Mouse (Mus musculus): ENCODE measurements at regions not wholly inside any gene's neighbourhood (a gene's known extent, or its start where the extent isn't known, plus 50 kb on each side); places are given as distances from the start of the nearest gene placed in this dataset.

- H3K9me3 ChIP-seq (replicated peaks): no peaks in the 10 kb centered on the region
- no peak for ATAC-seq (ENCODE audit: insufficient number of reproducible peaks, low FRiP score, low TSS enrichment, low read depth)
- no peak overlapping the region for H3K27ac ChIP-seq (replicated peaks)
- H3K4me3 ChIP-seq (replicated peaks): no peak overlapping the region
- H3K27me3 ChIP-seq: no peaks in the 10 kb centered on the region
- H3K4me1 ChIP-seq: 0 out of 2 replicates have a peak, but pooled peaks cover 5% of the 10 kb centered on the region
- no peaks in the 10 kb centered on the region for H3K36me3 ChIP-seq
- H3K9ac ChIP-seq: no peak overlapping the region
- 84% methylated on average over 4 of the region's 4 CpGs for WGBS
- no peak overlapping the region for H3K4me2 ChIP-seq (replicated peaks)
Measured at GRCm38 (mm10) chr10:96970737-96971136, 353.9 kb downstream of the Btg1 start.

GRCm38 (mm10) chr10:96971810-96972209 lies 355.0 kb downstream of the Btg1 start:
- no peak overlapping the region for H3K4me3 ChIP-seq (replicated peaks)
- no peaks in the 10 kb centered on the region for H3K27me3 ChIP-seq
- H3K36me3 ChIP-seq: no peaks in the 10 kb centered on the region
- H3K9ac ChIP-seq: no peak overlapping the region
- no peak overlapping the region for H3K27ac ChIP-seq (replicated peaks)
- H3K4me1 ChIP-seq: 0 out of 2 replicates have a peak, but pooled peaks cover 5% of the 10 kb centered on the region
- ATAC-seq (ENCODE audit: insufficient number of reproducible peaks, low FRiP score, low TSS enrichment, low read depth): no peak
- no peaks in the 10 kb centered on the region for H3K9me3 ChIP-seq (replicated peaks)
- no peak overlapping the region for H3K4me2 ChIP-seq (replicated peaks)
- 81% methylated on average over 3 of the region's 3 CpGs for WGBS

- 53% methylated on average over 2 of the region's 2 CpGs for WGBS
- Histone ChIP-seq H3K36me3 (no peaks in the 10 kb centered on the region), H3K9ac (no peak overlapping the region), H3K27ac (replicated peaks) (no peak overlapping the region), H3K27me3 (no peaks in the 10 kb centered on the region), H3K9me3 (replicated peaks) (no peaks in the 10 kb centered on the region), H3K4me1 (0 out of 2 replicates have a peak, but pooled peaks cover 5% of the 10 kb centered on the region), H3K4me3 (replicated peaks) (no peak overlapping the region), H3K4me2 (replicated peaks) (no peak overlapping the region)
- ATAC-seq (ENCODE audit: insufficient number of reproducible peaks, low FRiP score, low TSS enrichment, low read depth): no peak
Measured at GRCm38 (mm10) chr10:96974326-96974977, 357.6 kb downstream of the Btg1 start.

GRCm38 (mm10) chr10:96976691-96977090 lies 359.9 kb downstream of the Btg1 start:
- no peaks in the 10 kb centered on the region for H3K36me3 ChIP-seq
- H3K27ac ChIP-seq (replicated peaks): no peak overlapping the region
- no peak overlapping the region for H3K9ac ChIP-seq
- H3K9me3 ChIP-seq (replicated peaks): no peaks in the 10 kb centered on the region
- no peak for ATAC-seq (ENCODE audit: insufficient number of reproducible peaks, low FRiP score, low TSS enrichment, low read depth)
- no peak overlapping the region for H3K4me2 ChIP-seq (replicated peaks)
- peaks cover 11% of the 10 kb centered on the region for H3K4me1 ChIP-seq
- no peak overlapping the region for H3K4me3 ChIP-seq (replicated peaks)
- H3K27me3 ChIP-seq: no peaks in the 10 kb centered on the region

GRCm38 (mm10) chr10:96980494-96980831 lies 363.7 kb downstream of the Btg1 start:
- 38% methylated on average over 3 of the region's 3 CpGs for WGBS
- H3K27me3 ChIP-seq: no peaks in the 10 kb centered on the region
- ATAC-seq (ENCODE audit: insufficient number of reproducible peaks, low FRiP score, low TSS enrichment, low read depth): no peak
- no peak overlapping the region for H3K27ac ChIP-seq (replicated peaks)
- no peak overlapping the region for H3K4me3 ChIP-seq (replicated peaks)
- H3K36me3 ChIP-seq: no peaks in the 10 kb centered on the region
- no peak overlapping the region for H3K4me2 ChIP-seq (replicated peaks)
- peaks cover 6% of the 10 kb centered on the region for H3K4me1 ChIP-seq
- H3K9me3 ChIP-seq (replicated peaks): no peaks in the 10 kb centered on the region
- H3K9ac ChIP-seq: no peak overlapping the region

- H3K9ac ChIP-seq: no peak overlapping the region
- H3K36me3 ChIP-seq: no peaks in the 10 kb centered on the region
- no peak overlapping the region for H3K4me2 ChIP-seq (replicated peaks)
- H3K27me3 ChIP-seq: no peaks in the 10 kb centered on the region
- ATAC-seq (ENCODE audit: insufficient number of reproducible peaks, low FRiP score, low TSS enrichment, low read depth): no peak
- H3K9me3 ChIP-seq (replicated peaks): no peaks in the 10 kb centered on the region
- no peak overlapping the region for H3K27ac ChIP-seq (replicated peaks)
- peaks cover 6% of the 10 kb centered on the region for H3K4me1 ChIP-seq
- H3K4me3 ChIP-seq (replicated peaks): no peak overlapping the region
- WGBS: 40% methylated on average over 9 of the region's 9 CpGs
Measured at GRCm38 (mm10) chr10:96980832-96981515, 364.2 kb downstream of the Btg1 start.

GRCm38 (mm10) chr10:96981516-96981869 lies 364.7 kb downstream of the Btg1 start:
- no peak for ATAC-seq (ENCODE audit: insufficient number of reproducible peaks, low FRiP score, low TSS enrichment, low read depth)
- no peaks in the 10 kb centered on the region for H3K9me3 ChIP-seq (replicated peaks)
- H3K27me3 ChIP-seq: no peaks in the 10 kb centered on the region
- no peak overlapping the region for H3K27ac ChIP-seq (replicated peaks)
- no peak overlapping the region for H3K4me2 ChIP-seq (replicated peaks)
- no peak overlapping the region for H3K9ac ChIP-seq
- WGBS: 85% methylated on average over 2 of the region's 2 CpGs
- peaks cover 6% of the 10 kb centered on the region for H3K4me1 ChIP-seq
- no peak overlapping the region for H3K4me3 ChIP-seq (replicated peaks)
- H3K36me3 ChIP-seq: no peaks in the 10 kb centered on the region

- no peaks in the 10 kb centered on the region for H3K4me1 ChIP-seq
- H3K36me3 ChIP-seq: no peaks in the 10 kb centered on the region
- H3K9ac ChIP-seq: no peak overlapping the region
- H3K27ac ChIP-seq (replicated peaks): no peak overlapping the region
- no peaks in the 10 kb centered on the region for H3K9me3 ChIP-seq (replicated peaks)
- no peak overlapping the region for H3K4me3 ChIP-seq (replicated peaks)
- no peak overlapping the region for H3K4me2 ChIP-seq (replicated peaks)
- H3K27me3 ChIP-seq: no peaks in the 10 kb centered on the region
- no peak for ATAC-seq (ENCODE audit: insufficient number of reproducible peaks, low FRiP score, low TSS enrichment, low read depth)
Measured at GRCm38 (mm10) chr10:97000871-97001270, 384.1 kb downstream of the Btg1 start.

- H3K27me3 ChIP-seq: no peaks in the 10 kb centered on the region
- ATAC-seq (ENCODE audit: insufficient number of reproducible peaks, low FRiP score, low TSS enrichment, low read depth): no peak
- H3K27ac ChIP-seq (replicated peaks): no peak overlapping the region
- H3K36me3 ChIP-seq: no peaks in the 10 kb centered on the region
- H3K4me1 ChIP-seq: no peaks in the 10 kb centered on the region
- H3K9me3 ChIP-seq (replicated peaks): no peaks in the 10 kb centered on the region
- H3K4me2 ChIP-seq (replicated peaks): no peak overlapping the region
- no peak overlapping the region for H3K4me3 ChIP-seq (replicated peaks)
- H3K9ac ChIP-seq: no peak overlapping the region
Measured at GRCm38 (mm10) chr10:97008873-97009272, 392.1 kb downstream of the Btg1 start.

- Histone ChIP-seq H3K4me3 (replicated peaks) (no peak overlapping the region), H3K9me3 (replicated peaks) (no peaks in the 10 kb centered on the region), H3K9ac (no peak overlapping the region), H3K36me3 (no peaks in the 10 kb centered on the region), H3K4me1 (no peaks in the 10 kb centered on the region), H3K27ac (replicated peaks) (no peak overlapping the region), H3K4me2 (replicated peaks) (no peak overlapping the region), H3K27me3 (no peaks in the 10 kb centered on the region)
- no peak for ATAC-seq (ENCODE audit: insufficient number of reproducible peaks, low FRiP score, low TSS enrichment, low read depth)
- WGBS: 93% methylated on average over 1 of the region's 1 CpGs
Measured at GRCm38 (mm10) chr10:97009859-97010258, 393.1 kb downstream of the Btg1 start.

GRCm38 (mm10) chr10:97018641-97019040 lies 401.8 kb downstream of the Btg1 start:
- H3K27me3 ChIP-seq: no peaks in the 10 kb centered on the region
- WGBS: 52% methylated on average over 3 of the region's 3 CpGs

GRCm38 (mm10) chr10:97028776-97029175 lies 412.0 kb downstream of the Btg1 start:
- H3K27ac ChIP-seq (replicated peaks): no peak overlapping the region
- H3K9ac ChIP-seq: no peak overlapping the region
- 52% methylated on average over 5 of the region's 5 CpGs for WGBS
- no peak for ATAC-seq (ENCODE audit: insufficient number of reproducible peaks, low FRiP score, low TSS enrichment, low read depth)
- H3K4me3 ChIP-seq (replicated peaks): no peak overlapping the region
- no peaks in the 10 kb centered on the region for H3K4me1 ChIP-seq
- no peaks in the 10 kb centered on the region for H3K36me3 ChIP-seq
- H3K4me2 ChIP-seq (replicated peaks): no peak overlapping the region
- H3K27me3 ChIP-seq: no peaks in the 10 kb centered on the region
- H3K9me3 ChIP-seq (replicated peaks): no peaks in the 10 kb centered on the region

More at GRCm38 (mm10) chr10:97018641-97019040, 401.8 kb downstream of the Btg1 start:
- ATAC-seq (ENCODE audit: insufficient number of reproducible peaks, low FRiP score, low TSS enrichment, low read depth): no peak
- H3K4me3 ChIP-seq (replicated peaks): no peak overlapping the region
- no peak overlapping the region for H3K4me2 ChIP-seq (replicated peaks)
- H3K4me1 ChIP-seq: no peaks in the 10 kb centered on the region
- H3K27ac ChIP-seq (replicated peaks): no peak overlapping the region
- H3K9ac ChIP-seq: no peak overlapping the region
- no peaks in the 10 kb centered on the region for H3K9me3 ChIP-seq (replicated peaks)
- no peaks in the 10 kb centered on the region for H3K36me3 ChIP-seq

Measured in embryonic facial prominence, embryonic 15.5 days (tissue).